Mouse (Mus musculus) intestine, embryonic 14.5 days (tissue): ENCODE results near the gene Srcap. TPM values are rescaled to one million over a fixed set of nuclear protein-coding genes. Genes with fewer than 3 reads are reported as not detected.

Source experiments
- ATAC-seq: fragments of 200-750 bp; cut with Nextera tagmentation; replicated peaks from 2 replicates; pipeline ENCODE4 v1.8.0; 2017; ENCODE audit warnings: low read depth, moderate number of reproducible peaks, moderate TSS enrichment, moderate library complexity; ENCODE audit not compliant: low FRiP score, low TSS enrichment
- DNase-seq: peaks from one replicate; pipeline ENCODE4 v3.0.0-alpha.2; 2018; ENCODE audit warnings: low spot score
- H3K27ac ChIP-seq: fragments of 300-500 bp; sonication (generic); 2 replicates; pipeline ENCODE4 v1.5.1; 2014; ENCODE audit warnings: low read depth, mild to moderate bottlenecking, control low read depth
- H3K27me3 ChIP-seq: fragments of 300-500 bp; sonication (generic); replicated peaks from 2 replicates; pipeline ENCODE4 v1.6.1; 2014; ENCODE audit warnings: low read length, control low read depth; ENCODE audit not compliant: control insufficient read depth, insufficient read depth
- H3K36me3 ChIP-seq: fragments of 300-500 bp; sonication (generic); 2 replicates; pipeline ENCODE4 v1.6.1; 2014; ENCODE audit warnings: low read length, control low read depth; ENCODE audit not compliant: control insufficient read depth, insufficient read depth
- H3K4me1 ChIP-seq: fragments of 300-500 bp; sonication (generic); replicated peaks from 2 replicates; pipeline ENCODE4 v1.6.1; 2014; ENCODE audit warnings: low read length, control low read depth, mixed read lengths; ENCODE audit not compliant: control insufficient read depth, insufficient read depth
- H3K4me2 ChIP-seq: fragments of 300-500 bp; sonication (generic); 2 replicates; pipeline ENCODE4 v1.6.1; 2014; ENCODE audit warnings: low read length
- H3K4me3 ChIP-seq: fragments of 300-500 bp; sonication (generic); 2 replicates; pipeline ENCODE4 v1.5.1; 2014; ENCODE audit warnings: low read depth, low read length, control low read depth, mixed read lengths
- H3K9ac ChIP-seq: fragments of 300-500 bp; sonication (generic); 2 replicates; pipeline ENCODE4 v1.6.1; 2014; ENCODE audit warnings: mild to moderate bottlenecking, low read length
- H3K9me3 ChIP-seq: fragments of 300-500 bp; sonication (generic); 2 replicates; pipeline ENCODE4 v1.6.1; 2016; ENCODE audit warnings: low read length, control low read depth; ENCODE audit not compliant: control insufficient read depth
- WGBS: fragments of 180-500 bp; shearing (Covaris S2); extraction: QIAGEN DNeasy Blood & Tissue Kit; methylation state at CpG from one replicate; pipeline ENCODE4 v1.1.7; 2014; 5-methylcytosine and 5-hydroxymethylcytosine counted together
- polyA plus RNA-seq: library from polyadenylated mRNA; unstranded; fragments of >200 nt; fragmentation: Nextera tagmentation; extraction: Ambion mirVana; gene quantifications from 2 replicates; pipeline ENCODE4 v1.2.1, GENCODE M21; 2014

Gene Srcap
- polyA plus RNA-seq, 1 experiment from 2014 or later = 49.4 TPM

DNA sequence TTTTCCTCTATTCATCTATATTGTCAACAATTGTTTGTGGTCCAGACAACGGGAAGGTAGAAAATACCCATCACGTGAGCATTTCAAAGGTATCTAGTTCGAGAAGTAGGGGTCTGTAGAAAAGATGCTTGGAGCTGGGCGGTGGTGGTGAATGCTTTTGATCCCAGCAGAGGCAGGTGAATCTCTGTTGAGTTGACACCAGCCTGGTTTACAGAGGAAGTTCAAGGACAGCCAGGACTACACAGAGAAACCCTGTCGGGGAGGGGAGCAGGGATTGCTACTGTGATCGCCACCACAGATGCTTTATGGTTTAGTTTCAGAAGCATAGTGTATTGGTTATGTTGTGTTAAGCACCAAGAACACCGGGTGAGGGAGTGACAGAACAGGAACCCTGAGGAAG, 62.3 kb downstream of the Srcap start:
- no peaks in the 10 kb centered on the region for H3K9me3 ChIP-seq
- H3K9ac ChIP-seq = peak overlapping the region; percentile 68
- WGBS = 13% methylated on average over 7 of the region's 7 CpGs
- no peak overlapping the region for H3K27ac ChIP-seq
- peaks cover 20% of the 10 kb centered on the region for H3K4me1 ChIP-seq
- ATAC-seq = no peak
- peak overlapping the region; percentile 72 for H3K4me3 ChIP-seq
- H3K27me3 ChIP-seq = no peaks in the 10 kb centered on the region
- peak overlapping the region; percentile 92 for H3K4me2 ChIP-seq
- DNase-seq = no peak
- peaks cover 20% of the 10 kb centered on the region for H3K36me3 ChIP-seq

DNA sequence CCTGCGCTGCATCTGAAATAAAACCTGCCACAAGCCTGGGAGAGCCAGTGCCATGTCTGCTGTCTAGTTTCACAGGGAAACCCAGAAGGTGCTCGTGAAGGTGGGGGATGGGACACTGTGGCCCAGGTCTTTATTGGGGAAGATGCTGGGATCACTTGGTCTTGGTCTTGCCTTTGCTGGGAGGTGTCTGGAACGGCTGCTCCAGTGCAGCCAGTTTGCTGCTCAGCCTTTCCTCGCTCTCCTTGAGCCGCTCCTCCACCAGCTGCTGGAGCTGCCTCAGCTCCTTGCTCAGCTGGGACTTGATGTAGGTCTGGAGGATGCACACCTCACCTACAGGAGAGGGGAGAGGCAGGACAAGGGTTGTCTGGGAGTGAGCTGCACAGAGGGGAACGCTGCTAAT, 71.5 kb downstream of the Srcap start:
- Histone ChIP-seq H3K4me2 (no peak overlapping the region), H3K9ac (no peak overlapping the region), H3K4me1 (peaks cover 5% of the 10 kb centered on the region), H3K4me3 (no peak overlapping the region), H3K27me3 (no peaks in the 10 kb centered on the region), H3K9me3 (no peaks in the 10 kb centered on the region), H3K36me3 (peaks cover 54% of the 10 kb centered on the region), H3K27ac (no peak overlapping the region)
- ATAC-seq (no peak), DNase-seq (no peak)
- WGBS = 95% methylated on average over 6 of the region's 6 CpGs

GRCm38 (mm10) chr7:127585031-127585430, 73.2 kb downstream of the Srcap start:
- no peak overlapping the region for H3K4me3 ChIP-seq
- peaks cover 12% of the 10 kb centered on the region for H3K4me1 ChIP-seq
- 88% methylated on average over 7 of the region's 7 CpGs for WGBS
- ATAC-seq = no peak
- H3K27me3 ChIP-seq = no peaks in the 10 kb centered on the region
- DNase-seq = no peak
- H3K4me2 ChIP-seq = no peak overlapping the region
- peaks cover 48% of the 10 kb centered on the region for H3K36me3 ChIP-seq
- H3K9ac ChIP-seq = no peak overlapping the region
- no peaks in the 10 kb centered on the region for H3K9me3 ChIP-seq
- H3K27ac ChIP-seq = no peak overlapping the region

DNA sequence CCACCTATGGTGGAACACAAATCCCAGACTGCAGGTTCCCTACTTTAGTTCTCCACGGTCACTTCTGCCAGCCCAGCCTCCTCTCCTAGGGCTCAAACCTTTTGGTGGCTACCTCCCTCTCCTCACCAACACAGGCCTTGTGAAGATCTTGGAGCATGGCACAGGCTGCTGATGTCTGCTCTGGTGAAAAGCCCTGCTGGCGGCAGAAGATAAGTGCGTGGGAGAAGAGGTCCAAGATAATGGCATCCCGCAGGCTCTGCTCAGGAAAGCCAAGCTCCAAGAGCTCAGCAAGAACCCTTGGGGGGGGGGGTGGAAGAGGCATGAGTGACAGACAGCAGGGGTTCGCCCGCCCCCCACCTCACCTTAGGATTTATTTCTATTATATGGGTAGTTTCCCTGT, 74.4 kb downstream of the Srcap start:
- 91% methylated on average over 6 of the region's 6 CpGs for WGBS
- Histone ChIP-seq H3K27me3 (no peaks in the 10 kb centered on the region), H3K4me3 (no peak overlapping the region), H3K4me1 (peaks cover 12% of the 10 kb centered on the region), H3K27ac (no peak overlapping the region), H3K4me2 (no peak overlapping the region), H3K9ac (no peak overlapping the region), H3K36me3 (peaks cover 48% of the 10 kb centered on the region), H3K9me3 (no peaks in the 10 kb centered on the region)
- DNase-seq = no peak
- no peak for ATAC-seq

DNA sequence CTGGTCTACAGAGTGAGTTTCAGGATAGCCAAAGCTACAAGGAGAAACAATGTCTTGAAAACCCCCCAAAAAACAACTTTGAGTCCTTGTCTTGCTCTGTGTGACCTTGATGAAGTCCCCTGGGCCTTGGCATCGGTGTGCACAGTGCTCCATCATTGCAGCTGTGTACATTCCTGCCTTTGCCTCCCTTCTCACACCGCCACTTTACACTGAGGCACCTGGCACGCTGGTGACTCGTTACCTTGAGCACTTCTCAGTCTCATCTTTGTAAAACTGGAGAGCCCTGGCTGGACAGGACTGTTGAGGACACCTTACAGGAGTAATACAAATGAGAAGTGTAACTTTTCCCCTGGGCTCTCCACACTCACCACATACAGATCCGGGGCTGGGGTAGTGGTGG, 75.4 kb downstream of the Srcap start:
- Histone ChIP-seq H3K9ac (no peak overlapping the region), H3K4me1 (peaks cover 12% of the 10 kb centered on the region), H3K4me2 (peak overlapping the region; percentile 96), H3K4me3 (peak overlapping the region; percentile 96; the same call in 1 of the 2 replicates), H3K27me3 (no peaks in the 10 kb centered on the region), H3K9me3 (no peaks in the 10 kb centered on the region), H3K27ac (no peak overlapping the region), H3K36me3 (peaks cover 49% of the 10 kb centered on the region)
- no peak for ATAC-seq
- no peak for DNase-seq
- 64% methylated on average over 5 of the region's 5 CpGs for WGBS

GRCm38 (mm10) chr7:127588011-127588871, 76.5 kb downstream of the Srcap start, which contains the start of the genes Ccdc189 and Rnf40:
TSS of gene Ccdc189 (minus strand) at chr7:127588595.
TSS of gene Rnf40 (plus strand) at chr7:127588767.
- DNase-seq (peak; percentile 95), ATAC-seq (peak; percentile 97)
- H3K4me2 ChIP-seq = peak within 1 kb of the TSS; percentile 96
- H3K9me3 ChIP-seq = no peaks in the 10 kb centered on the region
- peak within 1 kb of the TSS; percentile 96 for H3K4me3 ChIP-seq
- H3K4me1 ChIP-seq = peaks cover 12% of the 10 kb centered on the region
- H3K36me3 ChIP-seq = peaks cover 49% of the 10 kb centered on the region
- no peaks in the 10 kb centered on the region for H3K27me3 ChIP-seq
- peak within 1 kb of the TSS; percentile 84 for H3K9ac ChIP-seq
- WGBS = under 1% methylated on average over 49 of the region's 50 CpGs
- peak within 1 kb of the TSS; percentile 51 for H3K27ac ChIP-seq

GRCm38 (mm10) chr7:127588901-127589300, 77.1 kb downstream of the Srcap start:
- H3K4me1 ChIP-seq = peaks cover 12% of the 10 kb centered on the region
- peaks cover 51% of the 10 kb centered on the region for H3K36me3 ChIP-seq
- H3K4me2 ChIP-seq = peak overlapping the region; percentile 96
- H3K9ac ChIP-seq = peak overlapping the region; percentile 84
- H3K9me3 ChIP-seq = no peaks in the 10 kb centered on the region
- WGBS = 5% methylated on average over 29 of the region's 29 CpGs
- ATAC-seq = no peak
- DNase-seq = no peak
- peak overlapping the region; percentile 51 for H3K27ac ChIP-seq
- no peaks in the 10 kb centered on the region for H3K27me3 ChIP-seq
- H3K4me3 ChIP-seq = peak overlapping the region; percentile 96

GRCm38 (mm10) chr7:127589637-127590036, 77.9 kb downstream of the Srcap start:
- Histone ChIP-seq H3K36me3 (peaks cover 52% of the 10 kb centered on the region), H3K4me3 (peak overlapping the region; percentile 96), H3K4me1 (peaks cover 12% of the 10 kb centered on the region), H3K27me3 (no peaks in the 10 kb centered on the region), H3K9ac (peak overlapping the region; percentile 84; the same call in 1 of the 2 replicates), H3K27ac (no peak overlapping the region), H3K9me3 (no peaks in the 10 kb centered on the region), H3K4me2 (peak overlapping the region; percentile 96)
- DNase-seq (no peak), ATAC-seq (no peak)
- 93% methylated on average over 9 of the region's 9 CpGs for WGBS
